Mouse (Mus musculus) midbrain, postnatal 0 days (tissue): ENCODE results near the gene Tenm4. TPM values are rescaled to one million over a fixed set of nuclear protein-coding genes. Genes with fewer than 3 reads are reported as not detected.

ENCODE experiments used
- ATAC-seq: fragments of 200-750 bp; cut with Nextera tagmentation; 2 replicates; pipeline ENCODE4 v1.8.0; 2017; ENCODE audit warnings: moderate number of reproducible peaks, mild to moderate bottlenecking, moderate TSS enrichment, moderate library complexity; ENCODE audit not compliant: low FRiP score
- DNase-seq: peaks from one replicate; pipeline ENCODE4 v3.0.0-alpha.2; 2015; ENCODE audit warnings: low spot score
- H3K27ac ChIP-seq: fragments of 300-500 bp; sonication (generic); 2 replicates; pipeline ENCODE4 v1.5.1; 2014; ENCODE audit warnings: low read depth, mild to moderate bottlenecking, low read length, mixed read lengths
- H3K27me3 ChIP-seq: fragments of 300-500 bp; sonication (generic); 2 replicates; pipeline ENCODE4 v1.6.1; 2014; ENCODE audit warnings: low read length, control low read depth, mixed read lengths; ENCODE audit not compliant: insufficient read depth
- H3K36me3 ChIP-seq: fragments of 300-500 bp; sonication (generic); 2 replicates; pipeline ENCODE4 v1.6.1; 2014; ENCODE audit warnings: low read length, control low read depth, mixed read lengths; ENCODE audit not compliant: insufficient read depth
- H3K4me1 ChIP-seq: fragments of 300-500 bp; sonication (generic); 2 replicates; pipeline ENCODE4 v1.6.1; 2014; ENCODE audit warnings: mild to moderate bottlenecking, control low read depth, antibody characterized with exemption, low read length, mixed read lengths; ENCODE audit not compliant: insufficient read depth
- H3K4me2 ChIP-seq: fragments of 300-500 bp; sonication (generic); 2 replicates; pipeline ENCODE4 v1.6.1; 2014; ENCODE audit warnings: low read depth, mild to moderate bottlenecking, low read length, mixed read lengths; ENCODE audit not compliant: poor library complexity, severe bottlenecking
- H3K4me3 ChIP-seq: fragments of 300-500 bp; sonication (generic); 2 replicates; pipeline ENCODE4 v1.5.1; 2014; ENCODE audit warnings: low read depth, mild to moderate bottlenecking, low read length, moderate library complexity
- H3K9ac ChIP-seq: fragments of 300-500 bp; sonication (generic); replicated peaks from 2 replicates; pipeline ENCODE4 v1.6.1; 2014; ENCODE audit warnings: mild to moderate bottlenecking, low read length, moderate library complexity, mixed read lengths; ENCODE audit not compliant: poor library complexity, severe bottlenecking
- H3K9me3 ChIP-seq: fragments of 300-500 bp; sonication (generic); 2 replicates; pipeline ENCODE4 v1.6.1; 2016; ENCODE audit warnings: low read length, control low read depth
- CTCF ChIP-seq: IDR thresholded peaks from 2 replicates; pipeline ENCODE4 v1.5.1; 2016; ENCODE audit warnings: antibody characterized with exemption, mild to moderate bottlenecking
- WGBS: fragments of 180-500 bp; shearing (Covaris S2); extraction: QIAGEN DNeasy Blood & Tissue Kit; methylation state at CpG from one replicate; pipeline ENCODE4 v1.1.7; 2014; 5-methylcytosine and 5-hydroxymethylcytosine counted together
- polyA plus RNA-seq: library from polyadenylated mRNA; unstranded; fragments of >200 nt; fragmentation: Nextera tagmentation; extraction: Ambion mirVana; gene quantifications from 2 replicates; pipeline ENCODE4 v1.2.1, GENCODE M21; 2015
- total RNA-seq: library from RNA; depleted of rRNA; stranded (reverse); fragments of >200 nt; gene quantifications from 2 replicates; pipeline ENCODE4 v1.2.3, GENCODE M21; 2014; rRNA removed

Gene Tenm4
- total RNA-seq = 56.0 and 58.5 TPM in 2 replicates
- 29.5 and 35.9 TPM in 2 replicates for polyA plus RNA-seq

DNA sequence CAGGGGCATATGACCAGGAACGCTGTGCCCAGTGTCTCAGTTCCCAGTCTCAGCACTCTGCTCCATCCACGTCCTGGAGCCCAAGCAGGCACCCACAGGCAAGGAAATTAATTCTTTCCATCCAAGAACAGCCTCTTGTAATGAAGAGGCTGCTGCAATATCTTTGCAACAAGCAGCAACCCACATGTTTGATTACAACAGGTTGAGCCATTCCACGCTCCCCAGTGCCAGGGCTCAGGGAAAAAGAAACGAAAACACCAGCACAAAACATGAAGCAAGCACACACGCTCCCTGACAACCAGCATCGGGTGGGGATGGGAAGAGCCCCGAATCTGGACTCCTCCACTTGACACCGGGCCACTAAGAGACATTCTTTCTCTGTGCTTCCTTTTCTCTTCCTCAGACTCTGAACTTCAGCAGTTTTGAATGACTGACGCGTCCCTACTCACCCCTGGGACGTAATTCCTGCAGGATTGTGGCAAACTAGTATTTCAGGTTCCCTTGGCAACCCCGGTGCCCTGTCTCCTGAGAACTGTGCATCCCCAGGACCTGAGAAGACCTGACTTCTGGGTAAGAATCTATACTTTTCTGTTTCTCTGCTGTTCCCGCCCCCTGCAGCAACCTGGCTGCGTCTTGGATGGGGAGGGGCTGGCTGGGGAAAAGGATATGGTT, at the start of gene Tenm4:
Gene Tenm4 (plus strand): TSS at position 323 of the 672 bp plus-strand sequence.
- Histone ChIP-seq H3K4me1 (no peaks in the 10 kb centered on the region), H3K9me3 (no peaks in the 10 kb centered on the region), H3K36me3 (no peaks in the 10 kb centered on the region), H3K27ac (0 out of 2 replicates have a peak within 1 kb of the TSS, but pooled peaks have one; percentile 12), H3K4me2 (peak within 1 kb of the TSS; percentile 24; the same call in 1 of the 2 replicates), H3K27me3 (no peaks in the 10 kb centered on the region), H3K4me3 (no peak within 1 kb of the TSS), H3K9ac (no peak within 1 kb of the TSS)
- no peak for ATAC-seq
- TF ChIP-seq CTCF = no peak
- DNase-seq = no peak
- 30% methylated on average over 14 of the region's 14 CpGs for WGBS

DNA sequence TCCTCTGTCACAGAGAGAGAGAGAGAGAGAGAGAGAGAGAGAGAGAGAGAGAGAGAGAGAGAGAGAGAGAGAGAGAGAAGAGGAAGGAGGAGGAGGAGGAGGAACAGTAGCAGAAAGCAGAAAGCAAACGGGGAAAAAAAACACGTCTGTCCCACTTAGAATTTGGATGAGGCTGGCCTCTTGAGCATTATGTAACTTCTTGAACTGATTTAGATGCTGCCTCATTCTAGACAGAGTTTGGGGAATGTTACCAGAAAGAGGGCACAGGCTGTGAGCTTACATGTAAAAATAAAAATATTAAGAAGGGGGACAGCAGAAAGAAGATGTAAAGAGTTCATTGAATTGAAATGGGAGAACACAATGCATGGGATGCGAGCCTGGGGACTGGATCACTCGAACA, 40.3 kb upstream of the Tenm4 start:
- H3K36me3 ChIP-seq = no peaks in the 10 kb centered on the region
- no peak for ATAC-seq
- no peak overlapping the region for H3K9ac ChIP-seq
- H3K27me3 ChIP-seq = no peaks in the 10 kb centered on the region
- H3K9me3 ChIP-seq = no peaks in the 10 kb centered on the region
- no peak overlapping the region for H3K27ac ChIP-seq
- no peak for TF ChIP-seq CTCF
- WGBS = 51% methylated on average over 4 of the region's 4 CpGs
- H3K4me2 ChIP-seq = no peak overlapping the region
- no peak for DNase-seq
- no peaks in the 10 kb centered on the region for H3K4me1 ChIP-seq
- H3K4me3 ChIP-seq = no peak overlapping the region

DNA sequence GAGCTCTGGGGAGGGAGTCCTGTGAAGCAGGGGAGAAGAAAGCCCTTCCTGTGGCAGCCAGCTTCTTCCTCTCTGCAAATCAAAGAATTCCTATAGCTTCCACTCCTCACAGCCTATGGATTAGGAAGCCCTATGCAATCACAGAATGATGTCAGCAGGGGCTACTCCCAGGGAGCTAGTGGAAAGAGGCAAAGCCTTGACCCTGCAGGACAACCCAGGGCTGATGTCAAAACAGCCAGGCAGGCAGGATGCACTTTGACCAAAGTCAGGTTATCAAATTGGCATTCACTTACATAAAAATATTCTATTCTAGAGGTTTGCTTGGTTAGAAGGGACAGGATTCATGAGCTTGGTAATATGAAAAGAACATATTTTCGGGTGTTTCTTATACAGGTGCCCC, 39.9 kb upstream of the Tenm4 start:
- 92% methylated on average over 1 of the region's 1 CpGs for WGBS
- no peak overlapping the region for H3K4me3 ChIP-seq
- ATAC-seq (no peak), DNase-seq (no peak)
- H3K27ac ChIP-seq = no peak overlapping the region
- TF ChIP-seq CTCF = no peak
- H3K9ac ChIP-seq = no peak overlapping the region
- H3K27me3 ChIP-seq = no peaks in the 10 kb centered on the region
- no peaks in the 10 kb centered on the region for H3K4me1 ChIP-seq
- no peaks in the 10 kb centered on the region for H3K9me3 ChIP-seq
- H3K36me3 ChIP-seq = no peaks in the 10 kb centered on the region
- H3K4me2 ChIP-seq = no peak overlapping the region

DNA sequence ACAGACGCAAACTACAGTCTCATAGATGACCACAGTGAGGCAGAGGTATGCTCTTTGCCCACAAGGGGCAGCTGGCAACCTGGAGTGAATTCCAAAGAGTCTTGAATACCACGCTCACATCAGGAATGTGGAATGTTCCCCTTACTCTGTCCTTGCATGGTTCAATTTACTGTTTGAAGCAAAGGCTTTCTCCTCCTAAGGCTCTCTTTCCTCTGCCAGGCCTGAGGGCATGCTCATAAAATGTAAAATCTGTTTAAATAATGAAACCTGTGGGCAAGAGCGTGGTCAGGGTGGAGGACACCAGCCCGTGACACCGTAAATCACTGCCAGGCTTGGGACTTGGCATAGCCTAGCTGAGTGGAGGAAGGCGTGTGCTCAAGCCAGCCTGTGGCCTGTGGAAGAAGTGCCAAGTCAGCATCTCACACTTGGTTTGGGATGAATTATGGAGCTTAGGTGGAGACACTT, 34.5 kb upstream of the Tenm4 start:
- H3K4me2 ChIP-seq = no peak overlapping the region
- H3K27me3 ChIP-seq = no peaks in the 10 kb centered on the region
- no peaks in the 10 kb centered on the region for H3K9me3 ChIP-seq
- TF ChIP-seq CTCF = no peak
- no peak overlapping the region for H3K27ac ChIP-seq
- H3K36me3 ChIP-seq = no peaks in the 10 kb centered on the region
- H3K4me1 ChIP-seq = no peaks in the 10 kb centered on the region
- no peak overlapping the region for H3K9ac ChIP-seq
- ATAC-seq (no peak), DNase-seq (no peak)
- 88% methylated on average over 6 of the region's 6 CpGs for WGBS
- no peak overlapping the region for H3K4me3 ChIP-seq

DNA sequence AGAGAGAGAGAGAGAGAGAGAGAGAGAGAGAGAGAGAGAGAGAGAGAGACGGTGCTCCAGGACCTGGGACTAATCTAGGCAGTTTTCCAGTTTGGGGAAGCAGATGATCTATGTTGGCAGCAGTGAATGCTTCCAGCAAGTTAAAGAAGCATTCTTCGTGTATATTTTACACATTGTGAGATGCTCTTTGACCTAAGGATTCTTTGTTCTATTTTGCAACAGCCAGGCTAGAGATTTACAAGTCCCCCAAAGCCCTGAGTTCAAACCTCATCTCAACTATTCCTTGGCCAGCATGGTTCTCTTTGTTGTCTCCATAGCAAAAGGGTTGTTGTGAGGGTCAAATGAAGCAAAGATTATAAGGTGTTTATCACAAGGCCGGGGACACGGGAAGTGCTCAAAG, 29.2 kb upstream of the Tenm4 start:
- Histone ChIP-seq H3K9ac (no peak overlapping the region), H3K27me3 (no peaks in the 10 kb centered on the region), H3K4me2 (no peak overlapping the region), H3K9me3 (no peaks in the 10 kb centered on the region), H3K4me3 (no peak overlapping the region), H3K36me3 (no peaks in the 10 kb centered on the region), H3K27ac (no peak overlapping the region), H3K4me1 (no peaks in the 10 kb centered on the region)
- DNase-seq (no peak), ATAC-seq (no peak)
- WGBS = 79% methylated on average over 4 of the region's 4 CpGs
- TF ChIP-seq CTCF = no peak

DNA sequence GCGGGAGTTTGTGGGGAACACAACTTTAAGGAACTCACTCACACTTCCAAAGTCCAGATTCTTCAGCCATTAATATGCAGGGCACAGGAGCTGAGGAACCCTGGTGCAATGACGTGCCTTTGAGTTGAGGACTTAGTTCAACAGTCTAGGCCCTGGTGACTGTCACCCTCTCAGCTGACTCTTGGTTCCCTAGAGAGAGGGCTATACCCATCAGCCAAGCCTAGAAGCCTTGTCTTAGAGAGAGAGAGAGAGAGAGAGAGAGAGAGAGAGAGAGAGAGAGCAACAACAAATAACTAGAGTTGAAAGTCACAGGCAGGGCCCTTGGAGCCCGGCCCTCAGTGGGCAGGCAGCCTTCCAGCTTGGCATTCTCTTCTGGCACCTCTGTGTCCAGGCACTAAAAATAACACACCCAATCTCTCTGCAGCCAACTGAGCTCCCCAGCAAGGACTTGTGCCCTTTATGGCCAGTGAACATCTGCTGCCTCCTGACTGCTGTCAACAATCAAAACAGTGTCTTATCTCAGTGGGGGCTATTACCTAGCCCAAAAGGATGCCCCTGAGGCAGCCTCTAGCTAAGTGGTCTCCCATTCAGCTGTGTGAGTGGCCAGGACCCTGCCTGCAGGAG, 28.0 kb upstream of the Tenm4 start:
- H3K27me3 ChIP-seq = no peaks in the 10 kb centered on the region
- TF ChIP-seq CTCF = no peak
- H3K9ac ChIP-seq = no peak overlapping the region
- 83% methylated on average over 3 of the region's 3 CpGs for WGBS
- no peak overlapping the region for H3K4me3 ChIP-seq
- H3K36me3 ChIP-seq = no peaks in the 10 kb centered on the region
- ATAC-seq (no peak), DNase-seq (peak; percentile 64)
- no peak overlapping the region for H3K27ac ChIP-seq
- no peaks in the 10 kb centered on the region for H3K4me1 ChIP-seq
- no peak overlapping the region for H3K4me2 ChIP-seq
- H3K9me3 ChIP-seq = no peaks in the 10 kb centered on the region
